Mouse (Mus musculus): ENCODE measurements at regions not wholly inside any gene's neighbourhood (a gene's known extent, or its start where the extent isn't known, plus 50 kb on each side); places are given as distances from the start of the nearest gene placed in this dataset.

DNA sequence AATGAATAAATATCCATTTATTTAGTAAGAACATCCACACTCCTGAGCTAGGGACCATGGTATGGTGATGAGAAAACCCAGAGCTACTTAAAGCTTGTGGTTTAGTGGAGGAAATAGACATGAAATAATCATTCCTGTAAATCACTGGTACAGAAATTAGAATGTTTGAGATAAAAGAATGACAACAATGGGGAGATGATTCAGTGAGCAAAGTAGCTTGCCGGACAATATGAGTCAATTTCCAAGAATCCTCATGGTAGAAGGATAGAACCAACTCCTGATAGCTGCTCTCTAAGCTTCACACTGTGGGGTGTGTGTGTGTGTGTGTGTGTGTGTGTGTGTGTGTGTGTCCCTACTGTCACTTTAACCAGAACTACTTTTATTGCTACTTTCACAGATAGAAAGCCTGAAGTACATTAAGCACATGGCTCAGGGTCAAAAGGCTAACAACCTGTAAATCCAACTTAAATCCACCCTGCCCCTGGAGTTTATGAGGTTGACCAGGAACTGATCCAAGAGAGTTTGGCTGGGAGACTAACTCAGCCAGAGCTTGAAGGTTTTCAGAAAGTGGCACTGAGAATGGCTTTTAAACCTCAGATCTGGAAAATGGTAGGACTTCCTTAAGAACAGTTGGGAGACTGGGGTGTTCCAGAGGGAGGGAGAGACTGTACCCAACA is 336.9 kb upstream of the Gcfc2 start:
- TF ChIP-seq EP300 (IDR thresholded peaks at IDR 0.05; ENCODE audit: insufficient read depth, low read depth, low read length) (no peak), POLR2A (IDR thresholded peaks at IDR 0.05; ENCODE audit: insufficient read depth, low read length) (no peak)

All from ES-Bruce4 (cell line).